Mouse (Mus musculus): ENCODE measurements around the gene Tmem117.

DNA sequence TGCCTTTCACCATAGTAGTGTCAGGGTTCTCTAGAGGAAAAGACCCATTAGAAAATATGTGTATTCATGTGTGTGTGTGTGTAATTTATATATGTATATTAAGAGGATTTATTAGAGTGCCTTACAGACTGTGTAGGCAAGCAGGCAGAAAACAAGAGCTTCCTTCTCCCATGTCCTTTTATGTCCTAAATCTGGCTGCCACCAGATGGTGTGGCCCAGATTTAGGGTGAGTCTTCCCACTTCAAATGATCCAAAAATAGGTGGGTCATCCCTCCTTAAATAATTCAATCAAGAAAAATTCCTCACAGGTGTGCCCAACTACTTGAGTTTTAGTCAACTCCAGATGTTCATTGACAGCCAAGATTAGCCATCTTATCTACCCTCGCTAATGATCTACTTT lies 439.0 kb downstream of the Tmem117 start:
- TF ChIP-seq CTCF (IDR thresholded peaks at IDR 0.05; ENCODE audit: low read depth) (no peak), EP300 (optimal IDR thresholded peaks at IDR 0.05) (no peak)

All from stomach, postnatal 0 days (tissue).